Mouse (Mus musculus): ENCODE results near the gene Ezr.

DNA sequence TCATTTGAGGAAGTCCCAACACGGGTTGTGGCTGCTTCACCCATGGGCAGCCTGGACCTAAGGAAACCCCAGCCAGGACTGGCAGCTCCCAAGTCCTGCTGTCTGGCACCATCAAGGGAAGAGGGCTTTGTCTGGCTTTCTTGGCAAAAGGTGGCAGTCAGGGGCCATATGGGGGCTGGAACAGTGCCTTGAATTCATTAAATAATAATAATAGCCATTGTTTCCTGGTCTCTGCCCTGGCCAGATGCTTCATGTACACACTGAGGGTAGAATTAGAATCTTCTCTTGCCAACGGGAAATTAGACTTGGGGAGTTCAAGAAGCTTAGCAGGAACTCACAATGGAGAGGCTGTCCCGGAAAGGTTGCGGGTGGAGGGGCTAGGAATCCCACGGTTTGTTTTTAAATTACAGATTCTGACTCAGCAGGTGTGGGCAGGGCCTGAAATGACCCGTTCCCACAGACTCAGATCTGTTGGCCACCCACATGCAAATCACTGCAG is 53.3 kb downstream of the Ezr start:
- TF ChIP-seq POLR2A (IDR thresholded peaks at IDR 0.05; ENCODE audit: insufficient read length, low read depth) (no peak), MAX (IDR thresholded peaks at IDR 0.05; ENCODE audit: low read depth) (no peak), POLR2AphosphoS2 (IDR thresholded peaks at IDR 0.05; ENCODE audit: insufficient read length, low read depth) (no peak), REST (IDR thresholded peaks at IDR 0.05; ENCODE audit: insufficient read depth, insufficient read length) (no peak), USF1 (IDR thresholded peaks at IDR 0.05; ENCODE audit: low read depth) (no peak), CEBPB (IDR thresholded peaks at IDR 0.05; ENCODE audit: insufficient read depth, poor library complexity, severe bottlenecking) (no peak), TCF12 (IDR thresholded peaks at IDR 0.05; ENCODE audit: insufficient read depth, poor library complexity, severe bottlenecking) (no peak), E2F4 (IDR thresholded peaks at IDR 0.05; ENCODE audit: insufficient read depth) (no peak), TCF3 (IDR thresholded peaks at IDR 0.05; ENCODE audit: insufficient read length, low read depth) (no peak)
